26 mouse cellular contexts compared by ENCODE assay signal in genomic region chr10:124142336-124142735, GRCm38 (mm10).
"Had no signal": no experiment of that assay in that cellular context is flagged by ENCODE, and none has a peak within 500 bp of the region (broad histone marks: within the 10 kb centered on the region; RNA-seq: fewer than 3 reads in every experiment).

No protein-coding gene starts in this region.

- H3K36me3 ChIP-seq: heart, embryonic 10.5 days; heart, embryonic 12.5 days; hindbrain, embryonic 10.5 days; hindbrain, embryonic 12.5 days; intestine, embryonic 15.5 days; kidney, embryonic 15.5 days; limb, embryonic 13.5 days; limb, embryonic 15.5 days; liver, embryonic 12.5 days had no signal

- H3K27me3 ChIP-seq: heart, embryonic 12.5 days; hindbrain, embryonic 12.5 days; intestine, embryonic 15.5 days; kidney, embryonic 15.5 days; limb, embryonic 13.5 days; limb, embryonic 15.5 days; liver, embryonic 12.5 days had no signal

- ATAC-seq: hindbrain, embryonic 16.5 days; inflammation-experienced regulatory T-cells, adult 6 months; intestine, embryonic 15.5 days; intestine, postnatal 0 days; liver, embryonic 12.5 days had no signal

- H3K4me1 ChIP-seq: heart, embryonic 10.5 days; hindbrain, embryonic 10.5 days; hindbrain, embryonic 12.5 days; intestine, embryonic 15.5 days; kidney, embryonic 15.5 days; limb, embryonic 13.5 days; limb, embryonic 15.5 days; liver, embryonic 12.5 days had no signal

- H3K27ac ChIP-seq: gastrocnemius, adult 2 months; heart, embryonic 10.5 days; hindbrain, embryonic 10.5 days; hindbrain, embryonic 12.5 days; hindbrain, embryonic 14.5 days; intestine, embryonic 15.5 days; kidney, embryonic 15.5 days; kidney, postnatal 0 days; left cerebral cortex, adult 2 months; limb, embryonic 13.5 days; limb, embryonic 15.5 days; liver, embryonic 12.5 days; liver, embryonic 14.5 days had no signal

- H3K9ac ChIP-seq: heart, embryonic 12.5 days; hindbrain, embryonic 12.5 days; hindbrain, embryonic 14.5 days; intestine, embryonic 15.5 days; kidney, embryonic 15.5 days; limb, embryonic 13.5 days; limb, embryonic 15.5 days; liver, embryonic 12.5 days; liver, embryonic 14.5 days had no signal

- H3K4me3 ChIP-seq: gastrocnemius, adult 2 months; heart, embryonic 10.5 days; heart, embryonic 12.5 days; hindbrain, embryonic 10.5 days; hindbrain, embryonic 12.5 days; intestine, embryonic 15.5 days; kidney, embryonic 15.5 days; left cerebral cortex, adult 2 months; limb, embryonic 13.5 days; limb, embryonic 15.5 days; liver, embryonic 12.5 days had no signal

- DNase-seq: gastrocnemius, adult 2 months; gastrocnemius, postnatal 10 days; gastrocnemius, postnatal 25 days; heart, adult 18-20 months; heart, postnatal 10 days; heart, postnatal 4 days; kidney, adult 18-20 months; kidney, adult 9 months; kidney, postnatal 14 days; kidney, postnatal 36 days had no signal

- H3K9me3 ChIP-seq: heart, embryonic 10.5 days; heart, embryonic 12.5 days; hindbrain, embryonic 10.5 days; hindbrain, embryonic 12.5 days; intestine, embryonic 15.5 days; kidney, embryonic 15.5 days; limb, embryonic 13.5 days; limb, embryonic 15.5 days had no signal
